Mouse (Mus musculus) spleen, adult 2 months (tissue): Measurements from ENCODE around the gene Kat2b.

Experiments used
- CTCF ChIP-seq: fragments of 200-500 bp; IDR thresholded peaks from 2 replicates; pipeline ENCODE4 v1.5.1; 2011; ENCODE audit warnings: mild to moderate bottlenecking, inconsistent platforms; ENCODE audit not compliant: insufficient read depth, insufficient read length, insufficient replicate concordance; ENCODE audit errors: extremely low read depth
- POLR2A ChIP-seq: fragments of 200-500 bp; IDR thresholded peaks from 2 replicates; pipeline ENCODE4 v1.6.1; 2011; ENCODE audit warnings: low read depth, low read length, inconsistent platforms

DNA sequence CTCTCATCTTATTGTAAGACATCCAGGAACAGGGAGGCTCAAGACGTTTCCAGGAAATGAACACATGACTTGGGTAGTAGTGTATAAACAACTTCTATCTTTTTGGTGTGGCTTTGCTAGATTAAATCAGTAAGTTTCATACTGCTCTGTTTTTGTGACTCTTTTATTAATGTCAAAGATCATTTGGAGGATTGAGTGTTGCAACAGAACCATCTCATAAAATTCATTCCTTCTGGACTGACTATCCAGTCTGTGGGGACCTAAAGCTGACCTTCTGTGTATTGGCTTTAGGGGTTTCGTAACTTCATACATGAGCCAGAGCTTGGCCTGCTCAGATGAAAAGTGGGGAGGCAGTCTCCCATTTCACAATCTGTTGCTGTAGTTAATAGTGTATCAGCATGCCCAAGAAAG, 83.6 kb downstream of the Kat2b start:
- TF ChIP-seq CTCF: no peak
- no peak for TF ChIP-seq POLR2A
